Mouse (Mus musculus): ENCODE data around the gene U2af1l4.

DNA sequence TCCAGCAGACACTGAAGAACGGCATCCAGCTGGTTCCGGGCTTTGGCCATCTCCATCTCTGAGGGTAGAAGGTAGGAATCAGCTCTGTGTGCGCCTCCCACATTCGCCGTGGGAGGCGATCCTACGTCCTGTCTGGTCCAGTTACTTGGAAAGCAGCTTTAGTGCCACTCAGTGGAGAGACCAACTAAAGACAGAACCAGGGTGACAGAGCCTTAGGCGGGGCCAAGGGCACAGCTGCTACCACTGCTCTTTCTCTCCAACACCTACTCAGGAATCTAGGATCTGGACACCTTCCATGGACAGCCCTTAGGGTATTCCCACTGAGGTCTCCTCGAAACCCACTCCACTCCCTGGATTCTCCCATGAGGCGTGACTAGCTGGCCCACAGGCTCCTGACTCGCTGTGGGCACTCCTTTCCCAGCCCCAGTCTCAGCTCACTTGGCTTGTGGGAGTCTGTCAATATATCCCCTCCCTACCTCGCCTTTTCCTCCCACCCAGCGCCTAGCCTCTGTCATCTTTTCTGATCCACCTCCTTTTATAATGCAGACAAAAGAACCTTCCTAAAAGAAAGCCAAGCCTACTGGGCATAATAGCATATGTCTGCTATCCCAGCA, 5.1 kb upstream of the U2af1l4 start:
- TF ChIP-seq CHD2 (IDR thresholded peaks at IDR 0.05; ENCODE audit: low read depth, low read length) (no peak), HCFC1 (IDR thresholded peaks at IDR 0.05; ENCODE audit: borderline replicate concordance, insufficient read depth, low read length) (no peak), ZC3H11A (IDR thresholded peaks at IDR 0.05; ENCODE audit: borderline replicate concordance, low read depth, low read length) (no peak)

All from ES-E14 (cell line).